Mouse (Mus musculus) testis, adult 2 months (tissue): ENCODE data around the gene Tmem209.

Experiments
- CTCF ChIP-seq: fragments of 200-500 bp; IDR thresholded peaks from 2 replicates; pipeline ENCODE4 v1.5.1; 2012; ENCODE audit warnings: low read depth, mild to moderate bottlenecking, inconsistent platforms, low read length, moderate library complexity; ENCODE audit not compliant: control insufficient read depth, insufficient read depth, insufficient replicate concordance
- POLR2A ChIP-seq: fragments of 200-500 bp; IDR thresholded peaks from 2 replicates; pipeline ENCODE4 v1.6.1; 2012; ENCODE audit warnings: low read depth, mild to moderate bottlenecking, inconsistent platforms, low read length, moderate library complexity; ENCODE audit not compliant: control insufficient read depth

DNA sequence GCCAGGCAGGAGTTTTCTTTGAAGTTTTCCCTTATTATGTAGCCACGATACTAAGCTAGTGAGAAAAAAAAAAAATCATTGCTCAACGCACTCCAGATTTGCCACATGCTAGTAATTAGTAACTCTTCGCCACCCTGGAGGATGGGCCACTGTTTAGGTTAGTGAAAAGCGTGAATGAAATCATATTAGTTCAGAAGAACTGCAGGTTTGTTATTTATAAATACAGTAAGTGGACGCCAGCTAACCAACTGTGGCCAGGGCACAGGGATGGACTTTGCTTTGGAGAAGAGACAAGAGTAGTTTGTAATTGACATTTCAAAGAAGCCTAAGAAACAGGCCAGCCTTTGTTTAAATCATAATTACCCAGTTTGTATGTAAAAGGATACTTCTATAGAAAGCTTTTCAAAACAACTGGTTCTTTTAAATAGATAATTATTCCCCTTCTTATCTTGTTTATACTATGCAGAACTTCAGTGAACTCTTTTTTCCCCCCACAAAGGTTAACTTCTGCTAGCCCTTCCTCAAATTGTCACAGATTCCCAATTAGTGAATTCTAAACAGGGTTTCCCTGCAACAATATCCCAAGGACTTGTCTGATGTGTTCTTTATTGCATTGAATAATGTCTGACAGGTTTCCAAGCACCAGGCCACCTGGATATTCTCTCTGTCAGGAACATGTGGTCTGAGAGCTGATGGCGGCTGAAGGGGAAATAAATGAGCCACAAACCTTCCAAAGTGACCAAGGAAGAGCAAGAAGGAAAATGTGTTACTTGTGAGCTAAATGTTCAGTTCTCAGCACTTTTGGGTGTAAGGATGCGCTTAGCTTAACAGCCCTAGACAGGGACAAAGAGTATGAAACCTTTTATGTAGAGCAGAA is 16.1 kb upstream of the Tmem209 start:
- no peak for TF ChIP-seq CTCF
- no peak for TF ChIP-seq POLR2A
